Mouse (Mus musculus): ENCODE measurements at regions not wholly inside any gene's neighbourhood (a gene's known extent, or its start where the extent isn't known, plus 50 kb on each side); places are given as distances from the start of the nearest gene placed in this dataset. TPM values are rescaled to one million over a fixed set of nuclear protein-coding genes. Genes with fewer than 3 reads are reported as not detected.

DNA sequence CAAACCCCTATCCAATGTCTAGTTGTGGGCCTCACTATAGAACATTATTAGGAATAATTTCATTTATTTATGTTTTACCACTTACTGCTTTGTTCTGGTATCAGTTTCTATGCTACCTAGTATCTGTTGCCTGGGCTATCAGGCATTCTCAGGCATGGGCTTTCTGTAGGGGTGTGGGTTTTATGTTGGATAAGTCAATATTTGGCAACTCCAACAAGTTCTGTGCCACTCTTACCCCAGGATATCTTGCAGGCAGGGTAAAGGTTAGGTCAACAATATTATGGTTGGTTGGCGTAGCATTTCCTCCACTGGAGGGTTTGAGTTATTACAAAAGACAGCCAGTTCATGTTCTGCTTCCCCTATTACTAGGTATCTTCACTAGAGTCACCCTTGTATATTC lies 65.8 kb downstream of the Smim10l1 start:
- Histone ChIP-seq H3K4me1 (ENCODE audit: control insufficient read depth, insufficient read depth, low read depth, low read length) (no peaks in the 10 kb centered on the region), H3K27ac (ENCODE audit: low read depth, low read length) (no peak overlapping the region), H3K9ac (ENCODE audit: low read depth, low read length) (no peak overlapping the region), H3K4me2 (ENCODE audit: low read length) (no peak overlapping the region), H3K4me3 (ENCODE audit: low read length) (no peak overlapping the region), H3K36me3 (ENCODE audit: control insufficient read depth, insufficient read depth, low read length) (no peaks in the 10 kb centered on the region), H3K9me3 (ENCODE audit: control insufficient read depth, low read length) (no peaks in the 10 kb centered on the region), H3K27me3 (replicated peaks; ENCODE audit: control insufficient read depth, insufficient read depth, low read length) (no peaks in the 10 kb centered on the region)
- WGBS: 71% methylated on average over 1 of the region's 1 CpGs
- no peak for ATAC-seq

DNA sequence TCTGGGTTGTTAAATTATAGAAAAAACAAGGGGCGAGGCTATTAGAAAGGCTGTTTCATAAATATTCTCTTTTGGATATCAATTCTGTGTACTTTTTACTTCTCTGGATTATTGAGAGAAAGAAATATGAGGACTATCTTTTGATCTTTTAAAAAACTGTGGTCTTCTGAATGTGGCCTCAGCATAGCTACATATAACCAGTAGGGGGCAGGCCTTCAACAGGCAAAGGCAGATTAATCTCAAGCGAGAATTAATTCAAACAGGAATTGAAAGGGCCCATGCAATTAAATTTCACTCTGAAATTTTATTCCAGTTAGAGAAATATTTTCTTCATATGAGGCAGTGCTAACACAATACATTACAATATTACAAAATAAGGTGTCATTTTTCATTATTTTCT lies 66.6 kb downstream of the Smim10l1 start:
- Histone ChIP-seq H3K9me3 (ENCODE audit: control insufficient read depth, low read length) (no peaks in the 10 kb centered on the region), H3K27me3 (replicated peaks; ENCODE audit: control insufficient read depth, insufficient read depth, low read length) (no peaks in the 10 kb centered on the region), H3K27ac (ENCODE audit: low read depth, low read length) (no peak overlapping the region), H3K4me1 (ENCODE audit: control insufficient read depth, insufficient read depth, low read depth, low read length) (no peaks in the 10 kb centered on the region), H3K36me3 (ENCODE audit: control insufficient read depth, insufficient read depth, low read length) (no peaks in the 10 kb centered on the region), H3K4me3 (ENCODE audit: low read length) (no peak overlapping the region), H3K9ac (ENCODE audit: low read depth, low read length) (no peak overlapping the region), H3K4me2 (ENCODE audit: low read length) (no peak overlapping the region)
- 74% methylated on average over 2 of the region's 2 CpGs for WGBS
- no peak for ATAC-seq

DNA sequence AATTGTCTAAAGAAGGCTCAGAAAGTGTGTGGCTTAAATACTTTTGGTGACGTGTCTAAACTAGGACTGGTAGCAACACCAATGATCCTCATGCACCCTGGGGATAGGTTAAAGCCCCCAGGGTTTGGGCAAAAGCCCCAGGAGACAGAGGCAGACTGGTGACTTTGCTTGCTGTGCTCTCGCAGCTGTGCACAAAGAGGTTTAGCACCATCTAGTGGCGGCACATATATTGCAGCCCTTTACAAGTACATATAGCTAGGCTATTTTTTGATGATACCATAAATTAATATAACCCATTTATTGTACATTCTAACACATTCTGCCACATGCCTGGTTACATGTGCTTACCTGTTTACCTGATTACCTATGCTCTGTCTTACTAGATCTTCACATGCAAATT lies 85.8 kb upstream of the 5530400C23Rik start:
- peak; percentile 61; the same call in 1 of the 2 replicates for ATAC-seq
- H3K4me1 ChIP-seq (ENCODE audit: control insufficient read depth, insufficient read depth, low read depth, low read length): no peaks in the 10 kb centered on the region
- H3K9me3 ChIP-seq (ENCODE audit: control insufficient read depth, low read length): no peaks in the 10 kb centered on the region
- H3K4me3 ChIP-seq (ENCODE audit: low read length): no peak overlapping the region
- no peak overlapping the region for H3K9ac ChIP-seq (ENCODE audit: low read depth, low read length)
- no peaks in the 10 kb centered on the region for H3K36me3 ChIP-seq (ENCODE audit: control insufficient read depth, insufficient read depth, low read length)
- no peaks in the 10 kb centered on the region for H3K27me3 ChIP-seq (replicated peaks; ENCODE audit: control insufficient read depth, insufficient read depth, low read length)
- H3K4me2 ChIP-seq (ENCODE audit: low read length): no peak overlapping the region
- 9% methylated on average over 3 of the region's 3 CpGs for WGBS
- H3K27ac ChIP-seq (ENCODE audit: low read depth, low read length): no peak overlapping the region

Small RNA genes lying in the stretch of these regions (microRNA-seq; reads per million reads assigned to microRNA genes)
- not detected for gene Gm23403
- gene Gm25019: not detected
